Mouse (Mus musculus): ENCODE measurements around the gene Actr3.
"Not testable (repeated sequence)": the region's sequence is repeated elsewhere in the genome, so short reads cannot be mapped to it uniquely, and the experiment has no call there.

Gene Actr3

GRCm38 (mm10) chr1:125437927-125438326 is 2.4 kb upstream of the Actr3 start:
- no peak for DNase-seq

- no peak for DNase-seq
Observed at GRCm38 (mm10) chr1:125437161-125437560, 1.6 kb upstream of the Actr3 start.

- DNase-seq: no peak
Observed at GRCm38 (mm10) chr1:125435018-125435368, 534 bp downstream of the Actr3 start.

GRCm38 (mm10) chr1:125434485-125435001 is 984 bp downstream of the Actr3 start:
- peak; percentile 38 for DNase-seq

GRCm38 (mm10) chr1:125431286-125431685 is 4.2 kb downstream of the Actr3 start:
- no peak for DNase-seq

GRCm38 (mm10) chr1:125430737-125431136 is 4.8 kb downstream of the Actr3 start:
- no peak for DNase-seq

GRCm38 (mm10) chr1:125429984-125430383 is 5.5 kb downstream of the Actr3 start:
- DNase-seq: no peak

- no peak for DNase-seq
Observed at GRCm38 (mm10) chr1:125428315-125428714, 7.2 kb downstream of the Actr3 start.

GRCm38 (mm10) chr1:125426387-125427045 is 9.0 kb downstream of the Actr3 start:
- DNase-seq: no peak

- no peak for DNase-seq
Observed at GRCm38 (mm10) chr1:125419906-125420305, 15.6 kb downstream of the Actr3 start.

GRCm38 (mm10) chr1:125418732-125419131 is 16.8 kb downstream of the Actr3 start:
- DNase-seq: no peak

GRCm38 (mm10) chr1:125407220-125407619 is 28.3 kb downstream of the Actr3 start:
- peak; percentile 32 for DNase-seq

GRCm38 (mm10) chr1:125395391-125395790 is 40.1 kb downstream of the Actr3 start:
- DNase-seq: no peak

- not testable (repeated sequence) for DNase-seq
Observed at GRCm38 (mm10) chr1:125393324-125393723, 42.2 kb downstream of the Actr3 start.

GRCm38 (mm10) chr1:125390065-125390754 is 45.3 kb downstream of the Actr3 start:
- not testable (repeated sequence) for DNase-seq

- not testable (repeated sequence) for DNase-seq
Observed at GRCm38 (mm10) chr1:125389634-125390033, 45.9 kb downstream of the Actr3 start.

- DNase-seq: no peak
Observed at GRCm38 (mm10) chr1:125388370-125388769, 47.2 kb downstream of the Actr3 start.

GRCm38 (mm10) chr1:125386217-125386616 is 49.3 kb downstream of the Actr3 start:
- DNase-seq: no peak

- no peak for DNase-seq
Observed at GRCm38 (mm10) chr1:125382622-125383021, 52.9 kb downstream of the Actr3 start.

GRCm38 (mm10) chr1:125378889-125379288 is 56.6 kb downstream of the Actr3 start:
- no peak for DNase-seq

- DNase-seq: no peak
Observed at GRCm38 (mm10) chr1:125372855-125373254, 62.7 kb downstream of the Actr3 start.

- peak; percentile 24 for DNase-seq
Observed at GRCm38 (mm10) chr1:125370779-125371178, 64.7 kb downstream of the Actr3 start.

- DNase-seq: no peak
Observed at GRCm38 (mm10) chr1:125365576-125365975, 70.0 kb downstream of the Actr3 start.

- no peak for DNase-seq
Observed at GRCm38 (mm10) chr1:125351416-125352037, 84.0 kb downstream of the Actr3 start.

All from kidney, adult 11 months (tissue).